ENCODE assay signal across 8 mouse cellular contexts in the genomic region with DNA sequence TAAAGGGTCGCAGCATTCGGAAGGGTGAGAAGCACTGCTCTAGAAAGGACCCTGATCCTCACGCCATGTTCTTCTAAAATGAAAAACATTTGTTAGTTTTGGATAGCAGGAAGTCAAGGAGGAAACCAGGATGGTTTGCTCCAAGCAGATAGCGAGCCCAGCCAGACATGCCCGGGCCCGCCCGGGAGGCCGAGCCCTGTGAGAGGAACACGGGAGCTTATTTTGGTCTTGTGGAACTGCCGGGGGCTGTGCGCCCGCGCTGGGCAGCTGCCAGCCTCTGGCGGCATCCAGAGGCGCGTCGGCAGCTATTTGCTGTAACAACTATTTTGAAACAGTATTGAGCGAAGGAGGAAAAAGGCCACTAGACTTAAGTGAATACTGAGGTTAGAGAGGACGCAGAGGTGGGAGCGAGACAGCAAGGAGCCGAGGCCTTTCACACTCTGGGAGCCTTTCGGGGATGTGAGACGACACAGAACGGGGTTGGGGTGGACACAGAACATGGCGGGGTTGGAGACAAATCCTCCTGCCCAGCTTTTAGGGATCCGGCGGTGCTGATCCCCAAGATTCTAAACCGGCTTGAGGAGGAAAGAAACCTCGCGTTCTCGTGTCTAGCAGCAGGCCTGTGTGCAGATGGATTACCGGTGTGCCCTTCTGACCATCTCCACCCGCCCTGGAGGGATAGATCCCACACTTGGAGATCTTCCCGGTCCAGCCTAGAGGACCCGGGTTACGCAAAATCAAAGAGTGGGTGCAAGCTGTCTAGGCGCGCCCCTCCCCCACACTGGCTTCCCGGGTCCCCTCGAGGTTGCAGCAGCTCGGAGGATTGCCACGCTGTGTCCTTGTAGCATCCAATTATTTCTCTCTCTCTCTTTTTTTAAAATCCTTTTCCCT. TPM values are rescaled to one million over a fixed set of nuclear protein-coding genes. Genes with fewer than 3 reads are reported as not detected.
DNase-seq lines count a peak whose midpoint lies in the region; ATAC-seq and TF ChIP-seq lines count a peak whose summit lies in the region.

No protein-coding gene starts in this region.

- H3K4me3 ChIP-seq in hindbrain, postnatal 0 days (ENCODE audit: low read length), result peak overlapping the region; percentile 83
- peak overlapping the region; percentile 97 for H3K4me3 ChIP-seq in midbrain, embryonic 11.5 days (ENCODE audit: low read depth, low read length)

- no peaks in the 10 kb centered on the region for H3K36me3 ChIP-seq in hindbrain, postnatal 0 days (ENCODE audit: insufficient read depth, low read length)
- H3K36me3 ChIP-seq in midbrain, embryonic 11.5 days (ENCODE audit: control insufficient read depth, insufficient read depth, low read length), result no peaks in the 10 kb centered on the region

- TF ChIP-seq CTCF in hindbrain, postnatal 0 days (IDR thresholded peaks at IDR 0.05; ENCODE audit: low read depth), result no peak; the same call in 1 of the 2 replicates

- peaks cover 49% of the 10 kb centered on the region for H3K4me1 ChIP-seq in hindbrain, postnatal 0 days (ENCODE audit: insufficient read depth, low read length)
- peaks cover 52% of the 10 kb centered on the region for H3K4me1 ChIP-seq in midbrain, embryonic 11.5 days (ENCODE audit: control insufficient read depth, insufficient read depth, low read length)

- H3K9me3 ChIP-seq in hindbrain, postnatal 0 days (ENCODE audit: low read length), result no peaks in the 10 kb centered on the region
- H3K9me3 ChIP-seq in midbrain, embryonic 11.5 days (ENCODE audit: control insufficient read depth, low read length), result no peaks in the 10 kb centered on the region

- no peaks in the 10 kb centered on the region for H3K27me3 ChIP-seq in hindbrain, postnatal 0 days (ENCODE audit: insufficient read depth, low read length)
- H3K27me3 ChIP-seq in midbrain, embryonic 11.5 days (ENCODE audit: control insufficient read depth, insufficient read depth, low read length), result no peaks in the 10 kb centered on the region

- no peak for ATAC-seq in CD4-positive, CD25-positive, alpha-beta regulatory T cell, adult 4 months
- no peak for ATAC-seq in hindbrain, postnatal 0 days
- no peak for ATAC-seq in midbrain, embryonic 11.5 days (ENCODE audit: low FRiP score)

- peak overlapping the region; percentile 92 for H3K4me2 ChIP-seq in hindbrain, postnatal 0 days (ENCODE audit: low read depth, low read length)
- peak overlapping the region; percentile 99 for H3K4me2 ChIP-seq in midbrain, embryonic 11.5 days

- peak overlapping the region; percentile 99 for H3K9ac ChIP-seq in hindbrain, postnatal 0 days (replicated peaks; ENCODE audit: low read length)
- H3K9ac ChIP-seq in midbrain, embryonic 11.5 days (ENCODE audit: low read length), result peak overlapping the region; percentile 99

- peak overlapping the region; percentile 98 for H3K27ac ChIP-seq in hindbrain, postnatal 0 days
- H3K27ac ChIP-seq in midbrain, embryonic 11.5 days (ENCODE audit: low read depth, low read length), result peak overlapping the region; percentile 98

- 1% methylated on average over 42 of the region's 42 CpGs for WGBS in hindbrain, postnatal 0 days
- WGBS in midbrain, embryonic 11.5 days, result 2% methylated on average over 42 of the region's 42 CpGs

- DNase-seq in CD4-positive, CD25-positive, alpha-beta regulatory T cell, adult 2 months (ENCODE audit: low read depth, low spot score), result peak; percentile 25
- DNase-seq in cerebellum, adult 9-11 months, result peak; percentile 76
- DNase-seq in gastrocnemius, adult 8-10 months (ENCODE audit: low spot score in 2 of 2), result peak; percentile 76 to 88
- DNase-seq in hindbrain, postnatal 0 days (ENCODE audit: low spot score), result peak; percentile 75
- DNase-seq in left cerebral cortex, postnatal 36 days (ENCODE audit: low spot score in 2 of 2), result peak; percentile 74 to 75
- peak; percentile 98 for DNase-seq in midbrain, embryonic 11.5 days (ENCODE audit: low spot score, missing footprints)
- peak; percentile 86 for DNase-seq in testis, postnatal 10 days (ENCODE audit: low spot score)

- intact Hi-C loops in left cerebral cortex, postnatal 36 days (cut with DNase I), result loop anchor here (1.0 to 5.0 kb wide), 2 partner anchors 41 to 117 kb away; partner anchors contain the start of gene Actg1

RNA-seq across cellular contexts. Expression of gene Bahcc1, which starts 2.6 kb away (rescaled TPM):
- polyA plus RNA-seq in CD4-positive, CD25-positive, alpha-beta regulatory T cell, adult 4 months (2017; shearing (Covaris generic)), result not detected
- 1 to 10 TPM; 3.6 to 5.8 (median 4.7) TPM for total RNA-seq in gastrocnemius, adult 8-10 months (2022)
- 31.1 and 43.1 TPM in 2 replicates for total RNA-seq in hindbrain, postnatal 0 days (2014; rRNA removed)
- 8.8 and 9.1 TPM in 2 replicates for polyA plus RNA-seq in hindbrain, postnatal 0 days (2015; fragmentation: Nextera tagmentation; extraction: Ambion mirVana)
- 10 to 100 TPM; 15.3 to 20.9 TPM for total RNA-seq in left cerebral cortex, postnatal 36 days (2021)
- polyA plus RNA-seq in midbrain, embryonic 11.5 days (2014; fragmentation: Nextera tagmentation; extraction: Ambion mirVana), result 17.6 and 20.6 TPM in 2 replicates

Comparison
In these comparisons a context has a peak if more than half of its experiments do, and no peak if none do; other contexts are left out.
1. DNase-seq: peak in every context shown above with its lines; median percentile 98 in midbrain, embryonic 11.5 days; 86 in testis, postnatal 10 days; 82 in gastrocnemius, adult 8-10 months; 76 in cerebellum, adult 9-11 months; 75 in hindbrain, postnatal 0 days; 74 in left cerebral cortex, postnatal 36 days; 25 in CD4-positive, CD25-positive, alpha-beta regulatory T cell, adult 2 months.